Mouse (Mus musculus) lung, postnatal 4 days (tissue): ENCODE measurements around the gene Crybg2.

Experiments
- DNase-seq, 2 experiments: peaks; one replicate each; pipeline ENCODE4 v3.0.0; 2021

Gene Crybg2

DNA sequence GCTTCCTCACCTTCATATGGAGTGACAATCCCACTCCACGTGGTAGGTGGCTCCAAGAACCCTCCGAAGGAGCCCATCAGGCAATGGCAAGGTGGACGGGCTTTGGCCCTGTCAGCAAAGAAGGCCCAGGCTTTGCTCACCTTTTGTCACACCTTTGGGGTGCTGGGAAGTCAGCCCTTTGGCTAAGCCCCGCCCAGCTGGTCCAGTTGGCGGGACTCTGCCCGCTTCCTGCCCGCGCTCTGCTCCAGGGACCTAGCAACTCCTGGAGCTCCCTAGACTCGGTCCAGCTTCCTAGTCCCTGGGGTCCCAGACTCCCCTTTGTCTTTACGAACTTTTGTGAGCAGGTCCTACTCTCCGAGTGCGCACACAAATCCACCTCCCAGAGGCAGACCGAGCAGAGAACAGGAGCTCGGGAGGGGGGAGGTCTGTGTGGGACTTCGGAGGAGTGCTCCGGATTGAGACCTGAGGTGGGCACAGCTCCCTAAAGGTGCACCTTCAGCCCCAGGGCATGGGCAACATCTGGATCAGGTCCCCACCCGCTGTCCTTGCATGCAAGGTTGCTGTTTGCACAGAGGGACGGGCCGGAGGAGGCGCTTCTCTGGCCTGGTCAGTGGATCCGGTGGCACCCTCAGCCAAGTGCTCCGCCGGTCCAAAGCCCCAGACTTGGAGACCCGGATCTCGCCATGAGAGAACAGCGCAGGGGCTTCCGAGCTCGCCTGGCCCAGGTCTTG is at the start of gene Crybg2:
TSS of gene Crybg2 (plus strand) at position 681 of the 731 bp plus-strand sequence.
- no peak for DNase-seq

- no peak for DNase-seq
Measured at GRCm38 (mm10) chr4:134011450-134012414, 48.9 kb upstream of the Crybg2 start.

GRCm38 (mm10) chr4:134012858-134013528 is 47.6 kb upstream of the Crybg2 start:
- DNase-seq, result no peak

- DNase-seq, result no peak
Measured at GRCm38 (mm10) chr4:134016208-134016607, 44.4 kb upstream of the Crybg2 start.

DNA sequence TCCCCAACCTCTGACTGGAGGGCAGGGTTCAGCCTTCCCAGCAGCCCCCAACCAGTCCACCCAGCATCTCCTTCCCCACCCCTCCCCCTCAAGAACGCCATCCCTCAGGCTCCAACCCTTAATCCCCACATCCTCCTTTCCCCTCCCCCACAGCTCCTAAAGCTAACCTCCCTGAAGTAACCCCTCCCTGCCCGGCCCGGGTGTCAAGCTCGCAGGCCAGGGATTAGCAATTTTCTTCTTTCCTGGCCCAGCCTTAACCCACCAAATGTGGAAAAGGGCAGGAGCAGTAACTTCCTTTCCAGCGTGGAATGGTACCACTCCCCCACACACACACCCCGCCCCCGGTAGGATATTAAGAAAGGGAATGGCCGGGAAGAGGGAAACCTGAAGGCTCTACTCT is 43.8 kb upstream of the Crybg2 start:
- no peak for DNase-seq

DNA sequence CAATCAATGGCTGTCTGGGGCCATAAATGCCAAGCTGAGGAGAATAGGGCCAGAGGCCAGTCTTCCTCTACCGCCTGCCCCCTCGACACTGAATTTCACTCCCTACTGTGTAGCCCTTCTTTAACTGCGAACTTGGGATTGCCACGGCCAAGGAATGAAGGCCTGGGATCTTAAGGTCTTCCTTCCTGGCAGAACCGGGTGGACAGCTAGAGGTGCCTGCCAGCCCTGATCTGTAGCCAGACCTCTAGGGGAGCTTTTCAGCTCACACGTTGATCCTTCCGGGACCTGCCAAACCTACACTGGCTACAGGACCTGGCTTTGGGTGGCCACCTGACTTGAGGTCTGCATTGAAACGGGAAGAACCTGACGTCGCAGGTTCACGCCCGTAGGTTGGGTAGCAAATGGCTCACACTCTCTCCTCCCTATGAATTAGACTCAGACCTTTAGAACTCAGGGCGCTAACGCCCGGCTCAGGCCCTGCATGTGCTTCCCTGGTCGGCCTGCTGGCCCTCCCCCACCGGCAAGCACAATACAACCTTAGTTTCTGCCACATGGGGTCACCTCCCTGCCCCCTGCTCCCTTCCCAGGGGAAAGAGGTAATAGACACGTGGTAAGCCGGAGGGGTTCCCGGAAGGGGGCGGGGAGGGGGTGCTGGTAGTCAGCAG is 43.3 kb upstream of the Crybg2 start:
- no peak for DNase-seq

GRCm38 (mm10) chr4:134018038-134018778 is 42.4 kb upstream of the Crybg2 start:
- no peak for DNase-seq

DNA sequence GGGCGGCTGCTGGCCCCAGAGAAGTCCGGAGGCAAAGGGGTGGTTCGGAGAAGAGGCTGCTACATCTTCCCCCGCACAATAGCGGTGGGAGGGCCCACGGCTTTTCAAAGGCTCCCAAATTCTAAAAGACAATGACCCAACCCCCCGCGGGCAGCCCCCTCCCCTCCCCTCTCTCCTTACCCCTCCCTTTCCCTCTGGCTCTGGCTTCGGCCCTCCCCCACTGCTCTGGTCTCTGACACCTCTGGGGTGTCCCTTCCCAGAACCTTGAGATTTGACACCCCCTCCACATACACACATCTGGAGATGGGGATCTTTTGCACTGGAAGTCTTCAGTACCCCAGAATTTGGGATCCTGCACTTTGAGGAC is 41.9 kb upstream of the Crybg2 start, which contains the start of gene Lin28a:
TSS of gene Lin28a (minus strand) at position 63 of the 367 bp plus-strand sequence.
- no peak for DNase-seq

DNA sequence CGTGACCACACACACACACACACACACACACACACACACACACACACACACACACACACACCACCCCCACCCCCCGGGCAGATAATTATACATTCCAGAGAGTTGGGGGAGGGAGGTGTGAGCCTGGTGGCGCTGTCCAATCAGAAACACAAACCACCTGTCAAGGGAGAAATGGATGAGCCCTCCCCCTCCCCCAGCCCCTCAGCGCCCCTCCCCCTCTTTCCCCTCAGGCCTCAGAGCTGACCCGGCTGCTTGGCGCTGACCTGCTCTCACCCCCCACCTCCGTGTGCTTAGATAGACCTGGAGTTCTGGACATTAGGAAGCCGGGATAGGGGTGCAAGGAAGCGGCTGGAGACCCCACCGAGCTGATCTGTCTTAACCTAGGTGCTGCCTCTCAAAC is 41.4 kb upstream of the Crybg2 start:
- DNase-seq, result no peak

DNA sequence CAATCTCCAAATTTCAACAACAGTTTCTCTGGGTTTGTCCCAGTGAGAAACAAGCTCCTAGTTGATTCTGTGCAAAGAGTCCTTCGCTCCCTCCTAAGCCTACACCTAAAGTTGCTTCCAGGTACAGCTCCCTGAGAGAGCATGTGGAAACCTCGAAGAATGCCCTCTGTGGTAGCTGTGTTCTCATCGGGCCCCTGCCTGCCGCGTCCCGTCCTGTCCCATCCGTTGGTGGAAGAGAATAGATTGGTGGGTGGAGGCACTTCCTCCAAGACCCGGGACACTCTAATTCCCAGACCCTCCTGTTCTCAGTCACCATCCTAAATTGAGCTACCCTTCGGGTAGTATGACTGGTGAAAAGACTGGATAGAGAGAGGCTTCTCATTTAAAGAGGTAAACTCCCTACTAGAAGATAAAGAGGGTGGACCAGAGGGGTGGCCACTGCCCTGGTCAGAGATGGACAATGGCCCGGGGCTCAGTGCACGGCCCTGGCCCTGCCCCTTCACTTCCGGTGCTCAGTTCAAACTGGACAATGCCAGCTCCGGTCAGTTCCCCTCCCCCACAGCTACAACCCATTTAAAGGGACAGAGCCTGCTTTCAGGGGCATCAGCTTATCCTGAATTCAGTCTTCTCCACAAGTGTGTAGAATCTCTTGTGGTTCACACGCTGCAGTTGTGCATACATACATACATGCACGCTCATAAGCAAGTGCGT is 40.8 kb upstream of the Crybg2 start:
- no peak for DNase-seq

DNA sequence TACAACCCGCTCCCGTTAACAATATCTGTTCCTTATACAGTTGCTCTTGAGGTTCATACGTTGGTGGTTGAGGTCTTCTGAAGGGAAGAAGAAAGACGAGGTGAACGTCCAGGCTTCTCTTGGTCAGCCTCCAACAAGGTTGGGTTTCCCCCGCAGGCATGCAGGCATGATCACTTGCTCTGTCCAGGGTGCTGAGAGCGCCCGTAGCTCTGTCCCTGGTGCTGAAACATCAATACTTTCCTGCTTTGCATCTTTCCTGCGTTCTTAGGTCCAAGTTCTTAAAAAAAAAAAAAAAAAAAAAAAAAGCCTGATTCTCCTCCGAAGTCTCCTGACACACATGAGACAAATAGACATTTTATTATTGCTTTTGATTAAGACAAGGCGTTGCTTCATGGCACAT is 40.0 kb upstream of the Crybg2 start:
- peak; percentile 70 to 83 for DNase-seq

DNA sequence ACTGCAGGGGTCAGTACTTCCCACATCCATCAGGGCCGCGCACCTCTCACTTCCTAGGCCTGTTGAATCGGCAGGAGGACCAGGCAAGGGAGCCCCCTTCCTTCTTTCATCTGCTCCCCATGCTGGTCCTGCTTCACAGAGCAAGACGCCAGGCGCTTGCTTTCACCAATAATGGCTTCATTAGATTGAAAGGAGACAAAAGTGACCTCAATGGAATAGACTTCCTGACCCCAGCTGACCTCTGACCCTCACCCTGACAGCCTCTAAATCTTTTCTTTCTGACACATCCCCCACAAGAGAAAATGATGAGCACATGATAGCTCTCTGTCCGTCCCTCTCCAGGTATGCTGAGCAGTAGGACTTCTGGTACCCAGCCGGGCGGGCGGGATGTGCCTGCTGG is 34.8 kb upstream of the Crybg2 start:
- DNase-seq, result no peak

- DNase-seq, result peak; percentile 67 to 80
Measured at GRCm38 (mm10) chr4:134035953-134036352, 24.7 kb upstream of the Crybg2 start.

GRCm38 (mm10) chr4:134041317-134042123 is 19.1 kb upstream of the Crybg2 start:
- DNase-seq, result peak; percentile 37 to 67

- no peak for DNase-seq
Measured at GRCm38 (mm10) chr4:134043041-134043440, 17.6 kb upstream of the Crybg2 start.

GRCm38 (mm10) chr4:134047648-134048047 is 13.0 kb upstream of the Crybg2 start:
- DNase-seq, result no peak

DNA sequence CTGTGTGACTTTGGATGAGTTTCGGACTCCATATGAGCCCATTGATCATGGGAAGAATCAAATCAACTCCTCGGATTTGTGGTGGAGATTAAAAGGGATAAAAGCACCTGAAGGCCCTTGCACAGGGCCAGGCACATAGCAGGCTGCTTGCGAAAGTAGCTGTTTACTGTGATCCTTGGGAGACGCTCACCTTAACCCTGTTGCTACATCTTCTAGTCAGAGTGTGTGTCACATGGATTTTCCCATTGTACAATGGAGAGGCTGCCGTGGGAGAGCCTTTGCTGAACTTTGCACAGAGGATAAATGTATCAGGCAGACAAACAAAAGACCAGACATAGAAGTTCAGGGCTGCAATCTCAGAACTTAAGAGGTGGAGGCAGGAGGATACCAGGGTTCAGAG is 8.7 kb upstream of the Crybg2 start:
- no peak for DNase-seq

- peak; percentile 33 to 76 for DNase-seq
Measured at GRCm38 (mm10) chr4:134052560-134052959, 8.1 kb upstream of the Crybg2 start.

- no peak for DNase-seq
Measured at GRCm38 (mm10) chr4:134053538-134053937, 7.1 kb upstream of the Crybg2 start, which contains the start of gene Zfp683. Gene Zfp683 (plus strand): TSS chr4:134053838.

DNA sequence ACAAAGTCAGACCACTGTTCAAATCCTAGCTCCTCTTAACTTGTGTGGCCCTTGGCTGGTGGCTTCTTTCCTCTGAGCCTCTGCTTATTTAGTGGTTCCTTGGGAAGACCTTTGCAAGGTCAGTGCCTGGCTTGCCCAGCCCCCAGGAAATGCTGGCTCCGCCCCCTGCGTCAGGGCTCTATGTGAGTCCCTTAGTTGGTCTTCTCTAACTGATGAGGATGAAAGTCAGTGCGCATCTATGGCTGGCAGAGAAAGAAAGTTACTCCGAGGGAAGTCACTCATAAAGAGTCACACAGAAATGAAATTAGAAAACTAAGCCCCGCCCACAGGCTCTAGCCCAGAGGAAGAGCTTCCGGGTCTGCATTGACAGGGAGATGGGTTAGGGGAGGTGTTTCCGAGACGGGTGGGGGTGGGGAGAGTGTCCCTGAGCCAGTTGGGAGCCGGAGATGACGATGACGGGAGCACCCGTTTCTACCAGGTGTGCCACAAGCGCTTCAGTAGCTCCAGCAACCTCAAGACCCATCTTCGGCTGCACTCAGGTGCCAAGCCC is 2.4 kb upstream of the Crybg2 start:
- DNase-seq, result no peak
